8 mouse cellular contexts compared by ENCODE assay signal in the genomic region with DNA sequence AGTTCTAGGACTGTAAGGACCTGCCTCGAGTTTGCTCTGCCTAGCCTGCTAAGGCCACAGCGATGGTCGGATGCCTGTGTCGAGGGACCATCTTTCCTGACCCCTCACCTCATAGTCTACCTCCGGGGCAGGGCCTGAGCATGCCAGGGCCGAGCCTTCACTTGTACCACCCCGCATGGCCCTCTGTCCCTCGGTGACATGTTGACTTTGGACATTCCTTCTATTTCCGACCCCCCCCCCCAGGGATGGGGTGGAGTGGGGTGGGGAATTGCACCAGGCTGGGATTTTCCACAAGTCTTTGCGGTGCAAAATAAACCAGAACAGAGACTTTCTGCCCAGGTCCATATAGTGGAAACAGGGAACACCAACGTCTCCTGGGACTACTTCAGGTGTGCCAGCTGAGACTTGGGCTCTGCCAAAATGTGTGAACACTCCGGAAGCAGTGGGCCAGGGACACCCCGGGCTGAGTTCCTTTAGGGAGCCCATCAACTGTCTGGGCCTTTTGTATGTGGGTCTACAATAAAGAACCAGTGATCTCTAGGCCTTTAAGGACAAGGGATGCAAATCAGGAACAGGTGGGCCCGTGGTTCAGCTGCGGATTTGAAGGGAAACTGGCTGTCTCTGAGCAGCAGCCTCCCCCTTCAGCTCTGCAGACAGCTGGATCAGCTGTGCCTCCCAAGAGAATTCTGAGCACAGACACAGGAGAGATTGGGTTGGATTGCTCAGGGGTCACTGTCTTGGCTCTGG. TPM values are rescaled to one million over a fixed set of nuclear protein-coding genes. Genes with fewer than 3 reads are reported as not detected.
DNase-seq lines count a peak whose midpoint lies in the region; ATAC-seq lines count a peak whose summit lies in the region.

No protein-coding gene starts in this region.

- H3K4me1 ChIP-seq in kidney, embryonic 14.5 days (ENCODE audit: control insufficient read depth, insufficient read depth, low read length) = peaks cover 40% of the 10 kb centered on the region
- H3K4me1 ChIP-seq in hindbrain, embryonic 10.5 days (replicated peaks) = peaks cover 65% of the 10 kb centered on the region

- peak; percentile 4; the same call in 1 of the 2 replicates for ATAC-seq in kidney, embryonic 14.5 days (ENCODE audit: low FRiP score, low TSS enrichment)

- no peaks in the 10 kb centered on the region for H3K27me3 ChIP-seq in kidney, embryonic 14.5 days (ENCODE audit: control insufficient read depth, insufficient read depth, low read length)
- H3K27me3 ChIP-seq in hindbrain, embryonic 10.5 days (ENCODE audit: insufficient read depth, poor library complexity, severe bottlenecking) = peaks cover 40% of the 10 kb centered on the region

- peak overlapping the region; percentile 66; the same call in 1 of the 2 replicates for H3K9ac ChIP-seq in kidney, embryonic 14.5 days (ENCODE audit: low read depth, low read length)

- no peaks in the 10 kb centered on the region for H3K36me3 ChIP-seq in kidney, embryonic 14.5 days (ENCODE audit: control insufficient read depth, insufficient read depth, low read length)
- no peaks in the 10 kb centered on the region for H3K36me3 ChIP-seq in hindbrain, embryonic 10.5 days

- H3K27ac ChIP-seq in kidney, embryonic 14.5 days (ENCODE audit: low read depth, low read length) = no peak overlapping the region
- peak overlapping the region; percentile 84 for H3K27ac ChIP-seq in hindbrain, embryonic 10.5 days

- H3K9me3 ChIP-seq in kidney, embryonic 14.5 days (ENCODE audit: control insufficient read depth, low read length) = no peaks in the 10 kb centered on the region
- no peaks in the 10 kb centered on the region for H3K9me3 ChIP-seq in hindbrain, embryonic 10.5 days

- 28% methylated on average over 15 of the region's 15 CpGs for WGBS in kidney, embryonic 14.5 days
- WGBS in hindbrain, embryonic 10.5 days = 22% methylated on average over 15 of the region's 15 CpGs

- DNase-seq in kidney, adult 11 months = no peak
- DNase-seq in ZHBTc4 (ENCODE audit: low read depth, low spot score) (peak; percentile 31), adipocyte (ENCODE audit: low spot score) (no peak)
- DNase-seq in hindbrain, embryonic 10.5 days (ENCODE audit: low spot score) = no peak
- DNase-seq in lung, postnatal 10 days = peak; percentile 31
- no peak for DNase-seq in spleen, postnatal 14 days (ENCODE audit: low spot score in 2 of 2)
- no peak for DNase-seq in cerebellum, postnatal 14 days

- peak overlapping the region; percentile 71 for H3K4me3 ChIP-seq in kidney, embryonic 14.5 days (ENCODE audit: low read length)
- peak overlapping the region; percentile 84 for H3K4me3 ChIP-seq in hindbrain, embryonic 10.5 days

- peak overlapping the region; percentile 100 for H3K4me2 ChIP-seq in kidney, embryonic 14.5 days (replicated peaks; ENCODE audit: low read depth, low read length)

RNA-seq across cellular contexts. Expression of gene Ninj1, which starts 1.1 kb away (rescaled TPM):
- polyA plus RNA-seq in kidney, embryonic 14.5 days (2014; fragmentation: Nextera tagmentation; extraction: Ambion mirVana) = 43.8 and 54.2 TPM in 2 replicates
- 26.3 and 28.3 TPM in 2 replicates for polyA plus RNA-seq in hindbrain, embryonic 10.5 days (2016; fragmentation: Nextera tagmentation; extraction: Ambion mirVana)

RNA-seq across cellular contexts. Expression of gene Card19, which starts 27.4 kb away (rescaled TPM):
- polyA plus RNA-seq in kidney, embryonic 14.5 days (2014; fragmentation: Nextera tagmentation; extraction: Ambion mirVana) = 33.3 and 39.9 TPM in 2 replicates
- 25.8 and 27.4 TPM in 2 replicates for polyA plus RNA-seq in hindbrain, embryonic 10.5 days (2016; fragmentation: Nextera tagmentation; extraction: Ambion mirVana)

RNA-seq across cellular contexts. Expression of gene Wnk2, which starts 40.6 kb away (rescaled TPM):
- 1.7 and 2.1 TPM in 2 replicates for polyA plus RNA-seq in kidney, embryonic 14.5 days (2014; fragmentation: Nextera tagmentation; extraction: Ambion mirVana)
- 4.5 and 8.5 TPM in 2 replicates for polyA plus RNA-seq in hindbrain, embryonic 10.5 days (2016; fragmentation: Nextera tagmentation; extraction: Ambion mirVana)

Comparison
In these comparisons a context has a peak if more than half of its experiments do, and no peak if none do; other contexts are left out.
1. DNase-seq: peak in ZHBTc4 (single experiment) and lung, postnatal 10 days (single experiment); none in kidney, adult 11 months (single experiment), hindbrain, embryonic 10.5 days (single experiment), spleen, postnatal 14 days (0 of 2), adipocyte (single experiment) and cerebellum, postnatal 14 days (0 of 2).